Mouse (Mus musculus) limb, embryonic 11.5 days (tissue): ENCODE data around the gene Slc29a1. TPM values are rescaled to one million over a fixed set of nuclear protein-coding genes. Genes with fewer than 3 reads are reported as not detected.

Experiments used
- ATAC-seq: fragments of 200-750 bp; cut with Nextera tagmentation; 2 replicates; pipeline ENCODE4 v1.8.0; 2017; ENCODE audit warnings: low read depth; ENCODE audit not compliant: insufficient number of reproducible peaks, low FRiP score, low TSS enrichment
- DNase-seq: peaks from one replicate; pipeline ENCODE4 v3.0.0-alpha.2; 2015; ENCODE audit warnings: low spot score
- H3K27ac ChIP-seq: fragments of 300-500 bp; sonication (generic); replicated peaks from 2 replicates; pipeline ENCODE4 v1.5.1; 2014; ENCODE audit warnings: low read depth, mild to moderate bottlenecking, low read length
- H3K27me3 ChIP-seq: fragments of 300-500 bp; sonication (generic); 2 replicates; pipeline ENCODE4 v1.6.1; 2014; ENCODE audit warnings: mild to moderate bottlenecking, low read length, mixed read lengths; ENCODE audit not compliant: control insufficient read depth, insufficient read depth
- H3K36me3 ChIP-seq: fragments of 300-500 bp; sonication (generic); 2 replicates; pipeline ENCODE4 v1.6.1; 2014; ENCODE audit warnings: mild to moderate bottlenecking, low read length, moderate library complexity, mixed read lengths; ENCODE audit not compliant: control insufficient read depth, insufficient read depth
- H3K4me1 ChIP-seq: fragments of 300-500 bp; sonication (generic); 2 replicates; pipeline ENCODE4 v1.6.1; 2014; ENCODE audit warnings: low read length, mixed read lengths; ENCODE audit not compliant: control insufficient read depth, insufficient read depth
- H3K4me2 ChIP-seq: fragments of 300-500 bp; sonication (generic); 2 replicates; pipeline ENCODE4 v1.6.1; 2014; ENCODE audit warnings: low read depth, mild to moderate bottlenecking, moderate library complexity; ENCODE audit not compliant: severe bottlenecking
- H3K4me3 ChIP-seq: fragments of 300-500 bp; sonication (generic); 2 replicates; pipeline ENCODE4 v1.5.1; 2014; ENCODE audit warnings: low read depth, low read length
- H3K9ac ChIP-seq: fragments of 300-500 bp; sonication (generic); 2 replicates; pipeline ENCODE4 v1.6.1; 2014; ENCODE audit warnings: mild to moderate bottlenecking, low read length
- H3K9me3 ChIP-seq: fragments of 300-500 bp; sonication (generic); 2 replicates; pipeline ENCODE4 v1.6.1; 2016; ENCODE audit warnings: low read length; ENCODE audit not compliant: control insufficient read depth
- WGBS: fragments of 180-500 bp; shearing (Covaris S2); extraction: QIAGEN DNeasy Blood & Tissue Kit; methylation state at CpG from one replicate; pipeline ENCODE4 v1.1.7; 2014; 5-methylcytosine and 5-hydroxymethylcytosine counted together
- polyA plus RNA-seq: library from polyadenylated mRNA; unstranded; fragments of >200 nt; fragmentation: Nextera tagmentation; extraction: Ambion mirVana; gene quantifications from 2 replicates; pipeline ENCODE4 v1.2.1, GENCODE M21; 2014

Gene Slc29a1
- polyA plus RNA-seq, 1 experiment from 2014 or later: 38.9 TPM

GRCm38 (mm10) chr17:45574129-45574761, 25.2 kb downstream of the Slc29a1 start:
- H3K4me1 ChIP-seq: peaks cover 12% of the 10 kb centered on the region; the same call in 1 of the 2 replicates
- 4% methylated on average over 17 of the region's 17 CpGs for WGBS
- peak overlapping the region; percentile 91 for H3K4me2 ChIP-seq
- DNase-seq (peak; percentile 71), ATAC-seq (peak; percentile 12; the same call in 1 of the 2 replicates)
- H3K9ac ChIP-seq: peak overlapping the region; percentile 84
- H3K4me3 ChIP-seq: peak overlapping the region; percentile 100
- H3K27ac ChIP-seq: peak overlapping the region; percentile 89
- peaks cover 26% of the 10 kb centered on the region for H3K36me3 ChIP-seq
- H3K27me3 ChIP-seq: no peaks in the 10 kb centered on the region
- H3K9me3 ChIP-seq: no peaks in the 10 kb centered on the region

DNA sequence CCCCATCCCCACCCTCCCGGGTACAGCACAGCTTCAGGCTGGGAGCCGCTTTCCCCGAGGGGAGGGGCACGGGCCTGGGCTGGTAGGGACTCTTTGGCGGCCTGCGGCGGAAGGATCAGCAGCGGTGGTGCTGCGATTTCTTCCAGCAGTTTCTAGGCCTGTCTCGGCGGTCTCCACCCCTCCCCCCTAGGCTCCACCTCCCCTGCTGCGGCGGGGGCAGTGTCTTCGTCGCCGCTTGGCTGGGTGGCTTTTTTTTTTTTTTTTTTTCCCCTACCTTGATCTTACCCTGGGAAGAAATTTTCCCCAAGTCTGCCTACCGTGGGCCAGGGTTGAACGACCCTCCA, 25.7 kb downstream of the Slc29a1 start:
- Histone ChIP-seq H3K4me1 (peaks cover 12% of the 10 kb centered on the region; the same call in 1 of the 2 replicates), H3K4me3 (peak overlapping the region; percentile 100), H3K9me3 (no peaks in the 10 kb centered on the region), H3K27me3 (no peaks in the 10 kb centered on the region), H3K9ac (peak overlapping the region; percentile 84), H3K36me3 (peaks cover 31% of the 10 kb centered on the region), H3K4me2 (peak overlapping the region; percentile 91), H3K27ac (peak overlapping the region; percentile 89)
- ATAC-seq (peak; percentile 29; the same call in 1 of the 2 replicates), DNase-seq (peak; percentile 99)
- WGBS: under 1% methylated on average over 17 of the region's 18 CpGs

DNA sequence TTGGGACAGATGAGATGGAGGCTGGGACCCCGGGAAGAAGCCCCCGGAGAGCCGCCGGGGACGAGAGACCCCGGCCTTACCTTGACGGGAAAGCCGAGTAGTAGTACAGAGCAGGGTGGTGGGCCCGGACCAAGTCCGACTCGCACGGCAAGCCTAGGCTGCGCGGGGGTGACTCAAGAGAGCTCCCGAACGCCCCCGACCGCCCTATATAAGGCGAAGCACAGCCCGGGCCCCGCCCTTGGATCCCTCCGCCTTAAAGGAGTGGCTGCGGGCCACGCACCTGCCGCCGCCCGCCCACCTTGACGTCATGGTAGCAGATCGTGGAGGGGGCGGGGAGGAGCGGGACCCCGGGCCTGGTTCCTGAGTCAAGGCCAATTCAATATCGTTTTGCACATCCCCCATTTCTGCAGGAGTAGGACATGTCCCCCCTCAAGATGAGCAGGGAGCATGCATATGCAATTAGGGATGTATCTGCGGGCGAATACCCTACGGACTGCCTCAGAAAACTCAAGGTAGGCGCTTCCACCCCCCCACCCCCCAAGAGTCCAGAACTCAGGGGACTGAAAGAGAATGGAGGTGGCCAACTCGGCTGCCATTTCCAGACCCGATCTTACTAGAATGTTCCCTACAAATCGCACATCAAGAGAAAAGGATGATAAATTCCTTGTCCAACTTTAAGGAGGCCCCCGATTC, 26.2 kb downstream of the Slc29a1 start, which contains the start of gene Hsp90ab1:
Gene Hsp90ab1 (minus strand): TSS at position 185 of the 693 bp plus-strand sequence.
- DNase-seq (peak; percentile 100), ATAC-seq (peak; percentile 85)
- Histone ChIP-seq H3K9ac (peak within 1 kb of the TSS; percentile 99), H3K4me1 (peaks cover 12% of the 10 kb centered on the region; the same call in 1 of the 2 replicates), H3K27ac (peak within 1 kb of the TSS; percentile 94), H3K9me3 (no peaks in the 10 kb centered on the region), H3K27me3 (no peaks in the 10 kb centered on the region), H3K36me3 (peaks cover 34% of the 10 kb centered on the region), H3K4me3 (peak within 1 kb of the TSS; percentile 100), H3K4me2 (peak within 1 kb of the TSS; percentile 91)
- 0% methylated on average over 41 of the region's 41 CpGs for WGBS

DNA sequence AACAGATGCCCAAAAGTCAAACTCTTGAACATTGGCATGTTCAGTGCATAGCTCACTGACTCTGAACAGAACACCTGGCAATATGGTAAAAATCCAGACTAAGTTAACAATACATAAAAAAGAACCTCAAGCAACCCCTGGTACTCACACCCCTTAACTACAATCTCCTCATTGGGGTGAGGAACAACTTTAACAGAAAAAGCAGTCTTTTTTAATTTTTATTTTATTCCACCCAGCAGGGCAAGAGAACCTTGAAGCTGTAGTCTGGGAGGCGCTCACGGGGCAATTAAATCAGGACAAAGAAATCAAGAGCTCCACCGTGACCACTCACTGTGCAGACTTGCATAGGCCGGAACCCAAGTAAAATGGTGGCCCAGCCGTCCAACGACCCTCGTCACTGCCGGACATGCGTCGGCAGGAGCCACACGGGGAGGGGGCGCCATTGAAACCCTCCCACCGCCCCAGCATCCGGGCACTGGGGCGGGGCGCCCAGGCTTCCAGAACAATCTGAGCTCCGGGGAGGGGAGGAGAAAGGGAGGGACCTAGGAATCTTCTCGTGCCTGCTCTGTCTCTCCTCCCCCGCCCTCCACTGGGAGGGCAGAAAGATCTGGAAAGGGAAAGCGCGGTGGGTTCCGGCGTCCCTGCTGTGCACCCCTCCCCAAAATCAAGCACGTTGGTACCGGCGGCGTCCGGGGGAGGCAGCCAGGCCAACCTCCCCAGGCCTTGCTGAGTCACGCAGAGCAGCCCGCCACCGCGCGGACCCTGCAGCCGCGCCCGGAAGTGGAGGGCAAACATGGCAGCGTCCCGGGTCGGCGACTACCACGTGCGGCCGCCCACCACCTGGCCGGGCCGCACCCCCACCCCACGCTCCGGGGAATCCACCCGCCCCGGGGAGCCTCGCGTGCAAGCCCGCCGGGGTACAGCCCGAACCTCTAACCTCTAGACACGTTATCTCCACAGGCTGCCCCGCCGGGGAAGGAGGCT, 27.0 kb downstream of the Slc29a1 start:
- Histone ChIP-seq H3K27ac (peak overlapping the region; percentile 94), H3K4me3 (peak overlapping the region; percentile 100), H3K4me1 (peaks cover 12% of the 10 kb centered on the region; the same call in 1 of the 2 replicates), H3K9ac (peak overlapping the region; percentile 99), H3K4me2 (peak overlapping the region; percentile 91), H3K36me3 (peaks cover 39% of the 10 kb centered on the region), H3K9me3 (no peaks in the 10 kb centered on the region), H3K27me3 (no peaks in the 10 kb centered on the region)
- ATAC-seq (peak; percentile 56), DNase-seq (peak; percentile 89)
- under 1% methylated on average over 55 of the region's 57 CpGs for WGBS

DNA sequence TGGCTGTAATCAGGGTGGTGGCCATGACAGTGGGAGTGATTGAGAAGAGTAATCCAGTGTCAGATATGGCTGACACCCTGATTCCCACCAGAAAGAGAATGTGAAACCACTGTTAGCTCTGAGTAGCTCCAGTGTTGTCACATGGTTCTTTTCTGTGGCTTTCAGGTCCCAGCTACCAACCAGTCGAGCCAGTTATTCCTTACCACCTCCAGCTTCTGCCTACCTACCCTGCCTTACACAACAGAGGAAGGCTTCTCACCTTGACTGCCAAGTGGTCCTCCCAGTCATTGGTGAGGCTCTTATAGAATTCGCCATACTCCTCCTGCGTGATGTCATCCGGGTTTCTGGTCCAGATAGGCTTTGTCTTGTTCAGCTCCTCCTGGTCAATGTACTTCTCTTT, 29.4 kb downstream of the Slc29a1 start:
- H3K4me1 ChIP-seq: peaks cover 19% of the 10 kb centered on the region

DNA sequence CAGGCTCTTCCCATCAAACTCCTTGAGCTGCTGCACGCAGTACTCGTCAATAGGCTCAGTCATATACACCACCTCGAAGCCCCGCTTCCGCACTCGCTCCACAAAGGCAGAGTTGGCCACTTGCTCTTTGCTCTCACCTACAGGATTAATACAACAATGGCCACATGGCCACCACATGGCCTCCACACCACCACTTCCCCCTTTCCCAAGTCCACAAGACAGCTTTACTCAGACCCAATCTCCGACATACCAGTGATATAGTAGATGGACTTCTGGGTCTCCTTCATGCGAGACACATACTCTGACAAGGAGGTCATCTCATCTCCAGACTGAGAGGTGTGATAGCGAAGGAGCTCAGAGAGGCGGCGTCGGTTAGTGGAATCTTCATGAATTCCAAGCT, 30.4 kb downstream of the Slc29a1 start:
- Histone ChIP-seq H3K4me2 (no peak overlapping the region), H3K36me3 (peaks cover 46% of the 10 kb centered on the region), H3K4me3 (0 out of 2 replicates have a peak overlapping the region, but pooled peaks have one; percentile 1), H3K9ac (no peak overlapping the region), H3K27me3 (no peaks in the 10 kb centered on the region), H3K4me1 (peaks cover 19% of the 10 kb centered on the region), H3K9me3 (no peaks in the 10 kb centered on the region), H3K27ac (no peak overlapping the region)
- no peak for ATAC-seq
- DNase-seq: no peak
- WGBS: 88% methylated on average over 12 of the region's 12 CpGs

More for the DNA sequence above, 29.4 kb downstream of the Slc29a1 start:
- no peak overlapping the region for H3K27ac ChIP-seq
- ATAC-seq (no peak), DNase-seq (no peak)
- peaks cover 46% of the 10 kb centered on the region for H3K36me3 ChIP-seq
- H3K9me3 ChIP-seq: no peaks in the 10 kb centered on the region
- no peak overlapping the region for H3K9ac ChIP-seq
- no peak overlapping the region for H3K4me3 ChIP-seq
- no peaks in the 10 kb centered on the region for H3K27me3 ChIP-seq
- WGBS: 84% methylated on average over 4 of the region's 4 CpGs
- H3K4me2 ChIP-seq: no peak overlapping the region

GRCm38 (mm10) chr17:45567162-45567601, 32.2 kb downstream of the Slc29a1 start:
- Histone ChIP-seq H3K4me3 (no peak overlapping the region), H3K4me1 (peaks cover 19% of the 10 kb centered on the region), H3K27me3 (no peaks in the 10 kb centered on the region), H3K36me3 (peaks cover 46% of the 10 kb centered on the region), H3K27ac (no peak overlapping the region; the same call in 1 of the 2 replicates), H3K9ac (no peak overlapping the region), H3K4me2 (no peak overlapping the region), H3K9me3 (no peaks in the 10 kb centered on the region)
- ATAC-seq (no peak), DNase-seq (no peak)
- WGBS: 18% methylated on average over 4 of the region's 4 CpGs
